Mouse (Mus musculus) kidney, embryonic 16.5 days (tissue): ENCODE data around the gene Gal3st2. TPM values are rescaled to one million over a fixed set of nuclear protein-coding genes. Genes with fewer than 3 reads are reported as not detected.
"Not testable (repeated sequence)": the region's sequence is repeated elsewhere in the genome, so short reads cannot be mapped to it uniquely, and the experiment has no call there.

Experiments
- ATAC-seq: fragments of 200-750 bp; cut with Nextera tagmentation; 2 replicates; pipeline ENCODE4 v1.8.0; 2017; ENCODE audit warnings: moderate TSS enrichment; ENCODE audit not compliant: low FRiP score, low TSS enrichment
- H3K27ac ChIP-seq: fragments of 300-500 bp; sonication (generic); 2 replicates; pipeline ENCODE4 v1.5.1; 2014; ENCODE audit warnings: low read length
- H3K27me3 ChIP-seq: fragments of 300-500 bp; sonication (generic); 2 replicates; pipeline ENCODE4 v1.6.1; 2014; ENCODE audit warnings: low read length, control low read depth, mixed read lengths; ENCODE audit not compliant: insufficient read depth
- H3K36me3 ChIP-seq: fragments of 300-500 bp; sonication (generic); 2 replicates; pipeline ENCODE4 v1.6.1; 2014; ENCODE audit warnings: low read length, control low read depth, mixed read lengths; ENCODE audit not compliant: insufficient read depth
- H3K4me1 ChIP-seq: fragments of 300-500 bp; sonication (generic); 2 replicates; pipeline ENCODE4 v1.6.1; 2014; ENCODE audit warnings: low read length, control low read depth, mixed read lengths; ENCODE audit not compliant: insufficient read depth
- H3K4me2 ChIP-seq: fragments of 300-500 bp; sonication (generic); replicated peaks from 2 replicates; pipeline ENCODE4 v1.6.1; 2014; ENCODE audit warnings: low read depth, low read length
- H3K4me3 ChIP-seq: fragments of 300-500 bp; sonication (generic); 2 replicates; pipeline ENCODE4 v1.5.1; 2014; ENCODE audit warnings: mild to moderate bottlenecking, low read length
- H3K9ac ChIP-seq: fragments of 300-500 bp; sonication (generic); replicated peaks from 2 replicates; pipeline ENCODE4 v1.6.1; 2014; ENCODE audit warnings: low read length
- H3K9me3 ChIP-seq: fragments of 300-500 bp; sonication (generic); 2 replicates; pipeline ENCODE4 v1.6.1; 2016; ENCODE audit warnings: low read length, control low read depth
- WGBS: fragments of 180-500 bp; shearing (Covaris S2); extraction: QIAGEN DNeasy Blood & Tissue Kit; methylation state at CpG from one replicate; pipeline ENCODE4 v1.1.7; 2014; 5-methylcytosine and 5-hydroxymethylcytosine counted together
- polyA plus RNA-seq: library from polyadenylated mRNA; unstranded; fragments of >200 nt; fragmentation: Nextera tagmentation; extraction: Ambion mirVana; gene quantifications from 2 replicates; pipeline ENCODE4 v1.2.1, GENCODE M21; 2015

Gene Gal3st2
- polyA plus RNA-seq, 1 experiment from 2014 or later: not detected

DNA sequence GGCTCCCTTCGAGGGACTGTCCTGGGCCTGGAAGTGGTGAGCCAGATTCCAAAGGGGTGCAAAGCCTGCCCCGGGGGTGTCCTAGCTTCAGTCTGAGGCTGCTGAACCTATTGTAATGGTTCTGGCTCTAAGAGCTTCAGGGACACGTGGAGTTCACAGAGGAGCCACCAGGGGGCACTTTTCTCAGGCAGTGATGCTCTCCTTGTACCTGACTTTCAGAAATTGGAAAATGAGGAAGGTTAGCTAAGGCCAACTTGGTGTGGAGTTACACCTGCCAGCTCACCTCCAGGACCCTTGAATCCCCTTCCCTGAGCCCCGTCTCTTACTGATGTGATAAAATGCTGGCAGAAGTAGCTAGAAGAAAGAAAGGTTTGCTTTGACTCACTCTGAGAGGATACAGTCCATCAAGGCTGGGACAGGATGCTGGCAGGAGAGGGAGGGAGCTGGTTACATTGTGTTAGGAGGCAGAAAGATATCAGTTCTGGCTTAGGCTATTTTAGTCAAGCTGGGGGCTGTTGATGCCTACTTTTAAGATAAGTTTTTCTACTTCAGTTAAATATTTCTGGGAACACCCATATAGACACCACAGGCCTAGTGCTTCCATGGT is 28.2 kb upstream of the Gal3st2 start:
- H3K9ac ChIP-seq: not testable (repeated sequence)
- ATAC-seq: peak; percentile 13; the same call in 1 of the 2 replicates
- 85% methylated on average over 1 of the region's 4 CpGs for WGBS

DNA sequence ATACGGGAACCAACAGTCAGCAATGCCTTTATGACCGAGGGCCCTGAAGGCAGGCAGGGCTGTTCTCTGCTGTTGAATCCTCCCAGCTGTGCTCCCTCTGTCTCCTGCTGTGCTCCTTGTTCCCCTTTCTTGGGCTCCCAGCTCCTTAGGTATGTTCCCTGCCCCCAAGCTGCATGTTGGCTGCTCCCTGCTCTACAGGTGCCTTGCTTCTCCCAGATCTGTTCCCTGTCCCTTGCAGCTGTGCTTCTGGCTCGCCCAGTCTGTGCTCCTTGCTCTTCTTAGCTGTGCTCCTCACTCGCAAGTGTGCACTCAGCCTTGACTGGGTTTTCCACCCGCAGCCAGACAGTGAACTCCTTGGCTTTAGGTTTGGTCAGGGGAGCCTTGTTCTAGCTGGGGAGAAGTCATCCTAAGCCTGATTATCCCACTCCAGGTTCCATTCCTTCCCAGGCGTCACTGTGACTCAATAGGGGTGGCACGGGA is 26.4 kb upstream of the Gal3st2 start:
- H3K27ac ChIP-seq: no peak overlapping the region
- H3K9me3 ChIP-seq: no peaks in the 10 kb centered on the region
- no peak overlapping the region for H3K9ac ChIP-seq
- no peaks in the 10 kb centered on the region for H3K4me1 ChIP-seq
- H3K36me3 ChIP-seq: peaks cover 10% of the 10 kb centered on the region
- no peak overlapping the region for H3K4me3 ChIP-seq
- no peak overlapping the region for H3K4me2 ChIP-seq
- no peak for ATAC-seq
- H3K27me3 ChIP-seq: no peaks in the 10 kb centered on the region
- 80% methylated on average over 7 of the region's 7 CpGs for WGBS

More for the DNA sequence above, 28.2 kb upstream of the Gal3st2 start:
- not testable (repeated sequence) for H3K4me1 ChIP-seq, H3K9me3 ChIP-seq, H3K27ac ChIP-seq, H3K4me3 ChIP-seq, H3K36me3 ChIP-seq, H3K27me3 ChIP-seq, H3K4me2 ChIP-seq

DNA sequence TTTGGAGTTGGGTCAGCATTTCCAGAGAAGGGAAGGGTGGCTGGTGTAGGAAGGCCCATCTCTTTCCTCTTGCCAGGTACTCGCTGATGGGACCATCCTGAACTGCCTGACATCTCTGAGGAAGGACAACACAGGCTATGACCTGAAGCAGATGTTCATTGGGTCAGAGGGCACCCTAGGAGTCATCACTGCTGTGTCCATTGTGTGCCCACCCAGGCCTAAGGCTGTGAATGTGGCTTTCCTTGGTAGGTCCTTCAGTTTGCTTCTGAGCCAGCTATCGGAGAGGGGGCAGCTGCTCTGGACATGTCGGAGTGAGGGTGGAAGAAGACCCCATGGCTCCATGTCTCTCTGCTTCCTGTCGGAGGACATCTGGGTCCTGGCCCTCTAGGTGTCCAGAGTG is 25.9 kb upstream of the Gal3st2 start:
- Histone ChIP-seq H3K4me1 (no peaks in the 10 kb centered on the region), H3K36me3 (peaks cover 10% of the 10 kb centered on the region), H3K9ac (no peak overlapping the region), H3K4me2 (no peak overlapping the region), H3K4me3 (no peak overlapping the region), H3K9me3 (no peaks in the 10 kb centered on the region), H3K27ac (no peak overlapping the region), H3K27me3 (no peaks in the 10 kb centered on the region)
- ATAC-seq: no peak
- WGBS: 89% methylated on average over 4 of the region's 4 CpGs

DNA sequence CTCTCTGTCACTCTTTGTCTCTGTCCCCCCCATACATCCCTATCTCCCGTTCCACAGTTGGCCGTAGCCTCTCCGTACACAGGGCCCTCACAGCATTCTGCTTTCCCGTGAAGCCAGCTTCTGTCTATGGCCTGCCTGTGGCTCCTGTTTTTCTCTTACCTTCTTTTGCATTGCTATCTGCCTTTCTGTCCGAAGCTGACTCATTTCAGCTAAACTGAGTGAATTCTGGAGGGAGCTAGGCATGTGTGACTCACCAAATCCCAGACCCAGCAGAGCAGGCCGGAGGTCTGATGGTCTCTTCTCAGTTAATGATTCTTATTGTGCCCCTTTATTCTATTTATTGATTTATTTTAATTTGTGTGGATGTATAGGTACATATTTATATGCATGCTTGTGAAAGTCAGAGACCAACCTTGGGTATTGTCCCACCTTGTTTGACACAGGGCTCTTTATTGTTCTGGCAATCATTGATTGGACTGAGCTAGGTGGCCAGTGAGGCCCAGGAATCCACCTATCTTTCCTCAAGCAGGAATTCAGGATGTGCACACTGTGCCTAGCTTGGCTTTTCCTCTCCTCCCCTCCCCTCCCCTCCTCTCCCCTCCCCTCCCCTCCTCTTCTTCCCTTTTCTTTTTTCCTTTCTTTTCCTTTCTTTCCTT is 25.1 kb upstream of the Gal3st2 start:
- Histone ChIP-seq H3K4me1 (no peaks in the 10 kb centered on the region), H3K27me3 (no peaks in the 10 kb centered on the region), H3K4me2 (no peak overlapping the region), H3K27ac (no peak overlapping the region), H3K9me3 (no peaks in the 10 kb centered on the region), H3K36me3 (peaks cover 10% of the 10 kb centered on the region), H3K4me3 (no peak overlapping the region), H3K9ac (no peak overlapping the region)
- WGBS: 91% methylated on average over 6 of the region's 6 CpGs
- no peak for ATAC-seq

DNA sequence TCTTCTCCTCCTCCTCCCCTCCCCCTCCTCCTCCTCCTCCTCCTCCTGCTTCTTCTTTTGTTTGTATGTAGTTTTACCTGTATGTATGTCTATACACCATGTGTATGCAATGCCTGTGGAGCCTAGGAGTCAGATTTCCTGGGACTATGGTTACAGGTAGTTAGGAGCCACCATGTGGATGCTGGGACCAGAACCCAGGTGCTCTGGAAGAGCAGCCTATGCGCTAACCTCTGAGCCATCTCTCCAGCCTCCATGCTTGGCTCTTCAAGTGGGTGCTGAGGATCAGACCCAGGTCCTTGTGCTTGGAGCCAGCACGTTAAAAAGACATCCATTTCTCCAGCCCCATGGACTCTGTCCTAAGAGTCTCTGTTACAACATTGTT is 24.6 kb upstream of the Gal3st2 start:
- no peaks in the 10 kb centered on the region for H3K4me1 ChIP-seq
- ATAC-seq: no peak
- no peak overlapping the region for H3K27ac ChIP-seq
- 86% methylated on average over 2 of the region's 2 CpGs for WGBS
- H3K27me3 ChIP-seq: no peaks in the 10 kb centered on the region
- no peaks in the 10 kb centered on the region for H3K9me3 ChIP-seq
- no peak overlapping the region for H3K4me2 ChIP-seq
- H3K4me3 ChIP-seq: no peak overlapping the region
- peaks cover 10% of the 10 kb centered on the region for H3K36me3 ChIP-seq
- no peak overlapping the region for H3K9ac ChIP-seq

DNA sequence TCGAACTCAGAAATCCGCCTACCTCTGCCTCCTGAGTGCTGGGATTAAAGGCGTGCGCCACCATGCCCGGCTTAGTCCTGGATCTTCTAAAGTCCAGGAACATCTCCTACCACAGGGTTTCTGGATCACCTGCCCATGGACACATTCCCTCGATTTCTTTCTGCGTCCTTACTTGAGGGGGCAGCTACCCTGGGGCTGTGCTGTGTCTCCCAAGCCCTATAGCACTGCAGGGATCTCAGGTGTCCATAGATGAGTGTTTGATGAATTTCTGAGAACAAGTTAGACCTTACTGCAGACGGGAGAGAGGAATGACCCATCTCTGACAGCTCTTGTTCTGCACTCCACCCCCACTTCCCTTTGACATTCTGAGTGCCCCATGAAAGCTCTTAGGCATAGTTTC is 23.8 kb upstream of the Gal3st2 start:
- Histone ChIP-seq H3K27me3 (no peaks in the 10 kb centered on the region), H3K27ac (no peak overlapping the region), H3K4me2 (no peak overlapping the region), H3K9me3 (no peaks in the 10 kb centered on the region), H3K4me3 (no peak overlapping the region), H3K9ac (no peak overlapping the region), H3K4me1 (no peaks in the 10 kb centered on the region), H3K36me3 (peaks cover 10% of the 10 kb centered on the region)
- no peak for ATAC-seq
- 95% methylated on average over 8 of the region's 8 CpGs for WGBS

DNA sequence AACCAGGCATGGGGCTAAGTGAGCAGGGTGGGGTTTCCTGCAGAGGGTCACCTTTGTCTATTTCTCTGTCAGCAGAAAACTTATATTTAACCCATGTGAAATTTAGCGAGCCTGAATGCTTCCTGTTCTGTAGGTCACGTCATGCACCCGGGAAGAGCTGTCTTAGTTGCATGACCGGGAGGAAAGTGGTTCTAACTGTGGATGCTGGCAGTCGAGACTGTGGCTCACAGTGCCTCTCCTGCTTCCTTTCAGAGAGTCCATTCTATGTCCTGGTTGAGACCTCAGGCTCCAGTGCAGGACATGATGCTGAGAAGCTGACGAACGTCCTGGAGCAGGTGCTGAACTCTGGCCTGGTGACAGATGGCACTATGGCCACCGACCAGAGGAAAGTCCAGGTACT is 22.5 kb upstream of the Gal3st2 start:
- not testable (repeated sequence) for H3K4me1 ChIP-seq, H3K27me3 ChIP-seq, H3K27ac ChIP-seq, H3K36me3 ChIP-seq, H3K4me2 ChIP-seq, H3K9me3 ChIP-seq, H3K4me3 ChIP-seq, H3K9ac ChIP-seq, ATAC-seq
- WGBS: 86% methylated on average over 7 of the region's 8 CpGs

DNA sequence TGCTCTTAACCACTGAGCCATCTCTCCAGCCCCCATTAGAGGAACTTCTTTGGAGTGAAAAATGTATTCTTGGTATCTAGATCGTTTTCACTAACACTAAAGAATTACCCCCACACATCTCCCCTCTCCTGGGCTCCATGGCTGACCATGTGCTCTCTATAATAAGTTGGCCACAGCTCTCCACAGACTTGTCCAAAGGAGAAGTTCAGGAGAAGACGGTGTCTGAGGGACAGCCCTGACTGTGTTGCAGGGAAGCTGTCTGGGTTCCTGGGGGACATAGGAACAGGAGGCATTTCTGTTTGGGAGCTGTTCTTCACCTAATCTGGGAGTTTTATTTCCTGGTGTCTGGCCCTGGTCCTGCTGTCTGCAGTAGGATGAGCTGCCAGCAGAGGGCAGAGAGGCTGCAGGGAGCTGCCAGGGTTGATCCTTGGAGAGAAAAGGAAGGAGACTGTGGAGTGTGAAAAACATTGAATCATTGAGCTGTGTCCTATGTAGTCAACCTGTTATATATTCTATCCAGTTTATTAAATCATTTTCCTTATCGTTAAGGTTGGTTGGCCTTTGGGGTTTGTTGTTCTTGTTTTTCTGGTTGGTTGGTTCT is 15.2 kb upstream of the Gal3st2 start:
- H3K4me3 ChIP-seq, H3K27ac ChIP-seq, H3K27me3 ChIP-seq, H3K9me3 ChIP-seq, H3K36me3 ChIP-seq, H3K4me2 ChIP-seq, H3K9ac ChIP-seq, H3K4me1 ChIP-seq: not testable (repeated sequence)
- peak; percentile 70 for ATAC-seq
- WGBS: 50% methylated on average over 1 of the region's 3 CpGs

DNA sequence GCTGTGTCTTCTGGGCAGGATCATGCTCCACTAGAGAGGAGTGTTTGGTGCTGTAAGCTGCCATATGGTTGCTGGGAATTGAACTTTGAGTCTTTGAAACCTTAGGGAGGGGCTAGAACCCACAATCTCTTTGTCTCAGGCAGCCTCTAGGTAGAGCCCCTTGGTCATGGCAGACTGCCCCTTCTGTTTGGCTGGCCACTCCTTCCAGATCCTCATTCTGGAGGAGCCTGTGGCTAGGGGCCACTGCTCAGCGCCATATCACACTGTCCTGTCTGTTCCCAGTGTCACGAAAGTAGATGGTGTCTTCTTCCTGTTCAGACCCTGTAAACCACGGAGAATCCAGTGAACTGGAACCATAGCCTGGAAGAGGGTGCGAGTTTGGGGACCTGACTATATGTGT is 5.3 kb upstream of the Gal3st2 start:
- not testable (repeated sequence) for H3K9me3 ChIP-seq, H3K4me3 ChIP-seq, H3K4me1 ChIP-seq, H3K9ac ChIP-seq, H3K4me2 ChIP-seq, H3K36me3 ChIP-seq, H3K27me3 ChIP-seq, H3K27ac ChIP-seq
- 0 out of 2 replicates have a peak, but pooled peaks have one; percentile 10 for ATAC-seq
- 73% methylated on average over 4 of the region's 4 CpGs for WGBS

DNA sequence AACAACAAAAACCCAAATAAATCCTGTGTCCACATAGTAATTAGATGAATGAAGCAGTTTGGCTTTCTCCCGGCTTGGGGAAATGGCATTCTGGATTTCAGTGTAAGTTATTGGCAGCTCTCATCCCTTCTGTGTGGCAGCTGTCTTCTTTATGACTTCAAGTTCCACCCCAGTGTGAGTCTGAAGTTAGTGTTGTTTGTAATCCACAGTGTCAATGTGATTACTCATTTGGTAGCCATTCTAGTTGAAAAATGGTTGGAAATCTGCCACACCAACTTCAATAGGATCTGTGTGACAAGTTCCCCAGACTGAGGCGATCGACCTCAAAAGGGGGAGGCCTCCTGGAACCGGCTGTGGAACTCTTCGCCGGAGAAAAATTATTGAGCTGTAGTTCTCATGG is 3.7 kb upstream of the Gal3st2 start:
- Histone ChIP-seq H3K27ac (no peak overlapping the region), H3K36me3 (no peaks in the 10 kb centered on the region), H3K9ac (no peak overlapping the region), H3K4me2 (no peak overlapping the region), H3K27me3 (no peaks in the 10 kb centered on the region), H3K4me1 (no peaks in the 10 kb centered on the region), H3K9me3 (no peaks in the 10 kb centered on the region), H3K4me3 (no peak overlapping the region)
- 56% methylated on average over 6 of the region's 6 CpGs for WGBS
- ATAC-seq: no peak
